Mouse (Mus musculus) heart, postnatal 0 days (tissue): ENCODE results near the gene Skida1. TPM values are rescaled to one million over a fixed set of nuclear protein-coding genes. Genes with fewer than 3 reads are reported as not detected.

ENCODE experiments used
- ATAC-seq: fragments of 200-750 bp; cut with Nextera tagmentation; 2 replicates; pipeline ENCODE4 v1.8.0; 2017; ENCODE audit warnings: low read depth, moderate number of reproducible peaks, moderate library complexity; ENCODE audit not compliant: insufficient read depth
- DNase-seq: peaks from one replicate; pipeline ENCODE4 v3.0.0-alpha.2; 2016; ENCODE audit warnings: low spot score
- H3K27ac ChIP-seq: fragments of 300-500 bp; sonication (generic); 2 replicates; pipeline ENCODE4 v1.5.1; 2014; ENCODE audit warnings: low read depth, mild to moderate bottlenecking
- H3K27me3 ChIP-seq: fragments of 300-500 bp; sonication (generic); 2 replicates; pipeline ENCODE4 v1.6.1; 2014; ENCODE audit warnings: low read length, mixed read lengths; ENCODE audit not compliant: control insufficient read depth, insufficient read depth
- H3K36me3 ChIP-seq: fragments of 300-500 bp; sonication (generic); replicated peaks from 2 replicates; pipeline ENCODE4 v1.6.1; 2014; ENCODE audit warnings: low read length, mixed read lengths; ENCODE audit not compliant: control insufficient read depth, insufficient read depth
- H3K4me1 ChIP-seq: fragments of 300-500 bp; sonication (generic); 2 replicates; pipeline ENCODE4 v1.6.1; 2014; ENCODE audit warnings: antibody characterized with exemption; ENCODE audit not compliant: control insufficient read depth, insufficient read depth
- H3K4me2 ChIP-seq: fragments of 300-500 bp; sonication (generic); 2 replicates; pipeline ENCODE4 v1.6.1; 2014; ENCODE audit warnings: low read depth, mild to moderate bottlenecking, low read length, moderate library complexity
- H3K4me3 ChIP-seq: fragments of 300-500 bp; sonication (generic); 2 replicates; pipeline ENCODE4 v1.5.1; 2014; ENCODE audit warnings: low read depth, low read length
- H3K9ac ChIP-seq: fragments of 300-500 bp; sonication (generic); replicated peaks from 2 replicates; pipeline ENCODE4 v1.6.1; 2014; ENCODE audit warnings: low read depth, low read length, mixed read lengths
- H3K9me3 ChIP-seq: fragments of 300-500 bp; sonication (generic); replicated peaks from 2 replicates; pipeline ENCODE4 v1.6.1; 2016; ENCODE audit warnings: low read length; ENCODE audit not compliant: control insufficient read depth
- CTCF ChIP-seq: IDR thresholded peaks from 2 replicates; pipeline ENCODE4 v1.5.1; 2016; ENCODE audit warnings: antibody characterized with exemption, control low read depth, low read depth
- EP300 ChIP-seq: IDR thresholded peaks from 2 replicates; pipeline ENCODE4 v1.6.1; 2016; ENCODE audit warnings: antibody characterized with exemption, low read depth
- WGBS: fragments of 180-500 bp; shearing (Covaris S2); extraction: QIAGEN DNeasy Blood & Tissue Kit; methylation state at CpG from one replicate; pipeline ENCODE4 v1.1.7; 2014; 5-methylcytosine and 5-hydroxymethylcytosine counted together
- polyA plus RNA-seq: library from polyadenylated mRNA; unstranded; fragments of >200 nt; fragmentation: Nextera tagmentation; extraction: Ambion mirVana; gene quantifications from 2 replicates; pipeline ENCODE4 v1.2.1, GENCODE M21; 2015
- total RNA-seq: library from RNA; depleted of rRNA; stranded (reverse); fragments of >200 nt; gene quantifications from 2 replicates; pipeline ENCODE4 v1.2.3, GENCODE M21; 2014; ENCODE audit warnings: low replicate concordance

Gene Skida1
- total and polyA plus RNA-seq, 2 experiments from 2014 or later, result 2.2 to 7.1 TPM

- WGBS, result 65% methylated on average over 3 of the region's 3 CpGs
- Histone ChIP-seq H3K27ac (no peak overlapping the region), H3K27me3 (no peaks in the 10 kb centered on the region), H3K9me3 (no peaks in the 10 kb centered on the region; the same call in 1 of the 2 replicates), H3K4me2 (no peak overlapping the region), H3K4me3 (no peak overlapping the region), H3K9ac (no peak overlapping the region), H3K4me1 (no peaks in the 10 kb centered on the region), H3K36me3 (no peaks in the 10 kb centered on the region)
- no peak for TF ChIP-seq CTCF
- no peak for TF ChIP-seq EP300
- no peak for DNase-seq
- ATAC-seq, result no peak
These were observed 33.3 kb downstream of the Skida1 start for GRCm38 (mm10) chr2:18015581-18015980.

- H3K27ac ChIP-seq, result no peak overlapping the region
- ATAC-seq, result no peak
- no peak for DNase-seq
- no peaks in the 10 kb centered on the region for H3K36me3 ChIP-seq
- no peaks in the 10 kb centered on the region for H3K4me1 ChIP-seq
- H3K9ac ChIP-seq, result no peak overlapping the region
- no peak for TF ChIP-seq EP300
- TF ChIP-seq CTCF, result no peak
- H3K4me3 ChIP-seq, result no peak overlapping the region
- no peaks in the 10 kb centered on the region for H3K27me3 ChIP-seq
- H3K9me3 ChIP-seq, result no peaks in the 10 kb centered on the region
- 60% methylated on average over 3 of the region's 3 CpGs for WGBS
- H3K4me2 ChIP-seq, result no peak overlapping the region
These were observed 36.0 kb downstream of the Skida1 start for GRCm38 (mm10) chr2:18012866-18013265.

GRCm38 (mm10) chr2:18011226-18011625, 37.6 kb downstream of the Skida1 start:
- no peak overlapping the region for H3K9ac ChIP-seq
- H3K4me2 ChIP-seq, result no peak overlapping the region
- H3K4me3 ChIP-seq, result no peak overlapping the region
- no peaks in the 10 kb centered on the region for H3K27me3 ChIP-seq
- H3K36me3 ChIP-seq, result no peaks in the 10 kb centered on the region
- no peaks in the 10 kb centered on the region for H3K9me3 ChIP-seq
- ATAC-seq, result no peak
- no peak for DNase-seq
- no peak overlapping the region for H3K27ac ChIP-seq
- H3K4me1 ChIP-seq, result no peaks in the 10 kb centered on the region
- WGBS, result 78% methylated on average over 6 of the region's 6 CpGs
- no peak for TF ChIP-seq EP300
- TF ChIP-seq CTCF, result no peak

GRCm38 (mm10) chr2:18005137-18005536, 43.7 kb downstream of the Skida1 start:
- Histone ChIP-seq H3K4me1 (no peaks in the 10 kb centered on the region), H3K36me3 (no peaks in the 10 kb centered on the region), H3K27me3 (no peaks in the 10 kb centered on the region), H3K27ac (no peak overlapping the region), H3K9me3 (no peaks in the 10 kb centered on the region), H3K4me2 (no peak overlapping the region), H3K9ac (no peak overlapping the region), H3K4me3 (no peak overlapping the region)
- DNase-seq, result no peak
- ATAC-seq, result no peak
- TF ChIP-seq CTCF (no peak), EP300 (no peak)
- 35% methylated on average over 8 of the region's 8 CpGs for WGBS

- WGBS, result 80% methylated on average over 4 of the region's 4 CpGs
- no peaks in the 10 kb centered on the region for H3K36me3 ChIP-seq
- H3K4me1 ChIP-seq, result no peaks in the 10 kb centered on the region
- H3K9ac ChIP-seq, result no peak overlapping the region
- H3K27ac ChIP-seq, result no peak overlapping the region
- H3K27me3 ChIP-seq, result no peaks in the 10 kb centered on the region
- H3K9me3 ChIP-seq, result no peaks in the 10 kb centered on the region
- DNase-seq (no peak), ATAC-seq (no peak)
- no peak overlapping the region for H3K4me3 ChIP-seq
- H3K4me2 ChIP-seq, result no peak overlapping the region
- TF ChIP-seq CTCF (no peak), EP300 (no peak)
These were observed 44.6 kb downstream of the Skida1 start for GRCm38 (mm10) chr2:18004286-18004685.

- 93% methylated on average over 3 of the region's 3 CpGs for WGBS
- DNase-seq, result no peak
- Histone ChIP-seq H3K4me3 (no peak overlapping the region), H3K4me1 (no peaks in the 10 kb centered on the region), H3K9ac (no peak overlapping the region), H3K9me3 (no peaks in the 10 kb centered on the region), H3K36me3 (no peaks in the 10 kb centered on the region), H3K27ac (no peak overlapping the region), H3K4me2 (no peak overlapping the region), H3K27me3 (no peaks in the 10 kb centered on the region)
- no peak for TF ChIP-seq EP300
- no peak for TF ChIP-seq CTCF
- ATAC-seq, result no peak
These were observed 46.5 kb downstream of the Skida1 start for GRCm38 (mm10) chr2:18002306-18002705.
